Mouse (Mus musculus) midbrain, embryonic 15.5 days (tissue): ENCODE data around the gene Mzt1. TPM values are rescaled to one million over a fixed set of nuclear protein-coding genes. Genes with fewer than 3 reads are reported as not detected.
A peak's percentile ranks its signal among the peaks of the same experiment; 100 is the strongest.
"Not testable (repeated sequence)": the region's sequence is repeated elsewhere in the genome, so short reads cannot be mapped to it uniquely, and the experiment has no call there.

ENCODE experiments used
- ATAC-seq: fragments of 200-750 bp; cut with Nextera tagmentation; replicated peaks from 2 replicates; pipeline ENCODE4 v1.8.0; 2017; ENCODE audit warnings: moderate TSS enrichment
- H3K27ac ChIP-seq: fragments of 300-500 bp; sonication (generic); 2 replicates; pipeline ENCODE4 v1.5.1; 2015; ENCODE audit warnings: mild to moderate bottlenecking, inconsistent platforms
- H3K27me3 ChIP-seq: fragments of 300-500 bp; sonication (generic); replicated peaks from 2 replicates; pipeline ENCODE4 v1.6.1; 2015; ENCODE audit warnings: inconsistent platforms
- H3K36me3 ChIP-seq: fragments of 300-500 bp; sonication (generic); replicated peaks from 2 replicates; pipeline ENCODE4 v1.6.1; 2015; ENCODE audit warnings: inconsistent platforms
- H3K4me1 ChIP-seq: fragments of 300-500 bp; sonication (generic); 2 replicates; pipeline ENCODE4 v1.6.1; 2015; ENCODE audit warnings: inconsistent platforms
- H3K4me2 ChIP-seq: fragments of 300-500 bp; sonication (generic); 2 replicates; pipeline ENCODE4 v1.6.1; 2015; ENCODE audit warnings: inconsistent platforms, mild to moderate bottlenecking, moderate library complexity
- H3K4me3 ChIP-seq: fragments of 300-500 bp; sonication (generic); 2 replicates; pipeline ENCODE4 v1.5.1; 2015; ENCODE audit warnings: mild to moderate bottlenecking, inconsistent platforms
- H3K9ac ChIP-seq: fragments of 300-500 bp; sonication (generic); 2 replicates; pipeline ENCODE4 v1.6.1; 2015; ENCODE audit warnings: mild to moderate bottlenecking, inconsistent platforms
- H3K9me3 ChIP-seq: fragments of 300-500 bp; sonication (generic); 2 replicates; pipeline ENCODE4 v1.6.1; 2016; ENCODE audit warnings: inconsistent platforms
- WGBS: fragments of 180-500 bp; shearing (Covaris S2); methylation state at CpG from one replicate; pipeline ENCODE4 v1.1.7; 2015; ENCODE audit warnings: mixed read lengths; 5-methylcytosine and 5-hydroxymethylcytosine counted together
- polyA plus RNA-seq: library from polyadenylated mRNA; unstranded; fragments of >200 nt; fragmentation: Nextera tagmentation; extraction: Ambion mirVana; gene quantifications from 2 replicates; pipeline ENCODE4 v1.2.1, GENCODE M21; 2015

Mzt1 gene
- polyA plus RNA-seq, 1 experiment from 2014 or later = 113 TPM

- H3K27ac ChIP-seq, H3K4me2 ChIP-seq, H3K9me3 ChIP-seq, H3K4me3 ChIP-seq, H3K27me3 ChIP-seq, H3K9ac ChIP-seq, ATAC-seq: not testable (repeated sequence)
- peaks cover 12% of the 10 kb centered on the region for H3K36me3 ChIP-seq
- peaks cover 12% of the 10 kb centered on the region for H3K4me1 ChIP-seq
- 49% methylated on average over 5 of the region's 5 CpGs for WGBS
These were observed 6.6 kb downstream of the Mzt1 start for GRCm38 (mm10) chr14:99039308-99039707.

- WGBS = 76% methylated on average over 2 of the region's 2 CpGs
These were observed 8.2 kb downstream of the Mzt1 start for GRCm38 (mm10) chr14:99037703-99038102.

GRCm38 (mm10) chr14:99036039-99036438, 9.9 kb downstream of the Mzt1 start:
- H3K27me3 ChIP-seq = no peaks in the 10 kb centered on the region
- no peak overlapping the region for H3K4me2 ChIP-seq
- ATAC-seq = no peak
- H3K4me1 ChIP-seq = peaks cover under 1% of the 10 kb centered on the region
- H3K9ac ChIP-seq = no peak overlapping the region
- H3K36me3 ChIP-seq = peaks cover 12% of the 10 kb centered on the region
- 80% methylated on average over 4 of the region's 4 CpGs for WGBS
- H3K4me3 ChIP-seq = no peak overlapping the region
- H3K9me3 ChIP-seq = no peaks in the 10 kb centered on the region
- H3K27ac ChIP-seq = no peak overlapping the region

More at GRCm38 (mm10) chr14:99037703-99038102, 8.2 kb downstream of the Mzt1 start:
- no peaks in the 10 kb centered on the region for H3K27me3 ChIP-seq
- peaks cover 4% of the 10 kb centered on the region for H3K4me1 ChIP-seq
- no peak overlapping the region for H3K9ac ChIP-seq
- no peak overlapping the region for H3K4me3 ChIP-seq
- H3K9me3 ChIP-seq = no peaks in the 10 kb centered on the region
- H3K36me3 ChIP-seq = peaks cover 12% of the 10 kb centered on the region
- H3K27ac ChIP-seq = no peak overlapping the region
- H3K4me2 ChIP-seq = no peak overlapping the region
- no peak for ATAC-seq

- not testable (repeated sequence) for H3K4me3 ChIP-seq, H3K27ac ChIP-seq, H3K27me3 ChIP-seq, H3K9ac ChIP-seq, H3K4me1 ChIP-seq, ATAC-seq, H3K9me3 ChIP-seq, H3K4me2 ChIP-seq
- H3K36me3 ChIP-seq = peaks cover 12% of the 10 kb centered on the region
- 91% methylated on average over 8 of the region's 8 CpGs for WGBS
These were observed 11.1 kb downstream of the Mzt1 start for GRCm38 (mm10) chr14:99034851-99035250.

- no peaks in the 10 kb centered on the region for H3K9me3 ChIP-seq
- no peak overlapping the region for H3K9ac ChIP-seq
- ATAC-seq = no peak
- peaks cover 7% of the 10 kb centered on the region; the same call in 1 of the 2 replicates for H3K36me3 ChIP-seq
- no peak overlapping the region for H3K27ac ChIP-seq
- no peaks in the 10 kb centered on the region for H3K27me3 ChIP-seq
- H3K4me2 ChIP-seq = no peak overlapping the region
- 84% methylated on average over 5 of the region's 5 CpGs for WGBS
- peaks cover 5% of the 10 kb centered on the region; the same call in 1 of the 2 replicates for H3K4me1 ChIP-seq
- H3K4me3 ChIP-seq = no peak overlapping the region
These were observed 13.3 kb downstream of the Mzt1 start for GRCm38 (mm10) chr14:99032596-99032995.

- peak; percentile 49; the same call in 1 of the 2 replicates for ATAC-seq
- WGBS = 84% methylated on average over 5 of the region's 5 CpGs
- H3K36me3 ChIP-seq = peaks cover 4% of the 10 kb centered on the region; the same call in 1 of the 2 replicates
These were observed 14.5 kb downstream of the Mzt1 start for GRCm38 (mm10) chr14:99031337-99031873.

GRCm38 (mm10) chr14:99029987-99030386, 15.9 kb downstream of the Mzt1 start:
- no peak overlapping the region for H3K4me2 ChIP-seq
- no peaks in the 10 kb centered on the region for H3K36me3 ChIP-seq
- 80% methylated on average over 5 of the region's 5 CpGs for WGBS
- H3K27me3 ChIP-seq = no peaks in the 10 kb centered on the region
- ATAC-seq = peak; percentile 5; the same call in 1 of the 2 replicates
- H3K9ac ChIP-seq = no peak overlapping the region
- no peak overlapping the region for H3K27ac ChIP-seq
- H3K4me1 ChIP-seq = peaks cover 5% of the 10 kb centered on the region; the same call in 1 of the 2 replicates
- no peaks in the 10 kb centered on the region for H3K9me3 ChIP-seq
- H3K4me3 ChIP-seq = no peak overlapping the region

More at GRCm38 (mm10) chr14:99031337-99031873, 14.5 kb downstream of the Mzt1 start:
- H3K9me3 ChIP-seq = no peaks in the 10 kb centered on the region
- no peak overlapping the region for H3K27ac ChIP-seq
- H3K4me1 ChIP-seq = peaks cover 5% of the 10 kb centered on the region; the same call in 1 of the 2 replicates
- H3K4me2 ChIP-seq = no peak overlapping the region
- H3K4me3 ChIP-seq = no peak overlapping the region
- H3K27me3 ChIP-seq = no peaks in the 10 kb centered on the region
- no peak overlapping the region for H3K9ac ChIP-seq

GRCm38 (mm10) chr14:99022346-99023086, 23.4 kb downstream of the Mzt1 start:
- Histone ChIP-seq H3K27me3 (no peaks in the 10 kb centered on the region), H3K36me3 (no peaks in the 10 kb centered on the region), H3K27ac (no peak overlapping the region), H3K4me2 (peak overlapping the region; percentile 55), H3K9ac (0 out of 2 replicates have a peak overlapping the region, but pooled peaks have one; percentile 13), H3K9me3 (no peaks in the 10 kb centered on the region), H3K4me1 (no peaks in the 10 kb centered on the region), H3K4me3 (peak overlapping the region; percentile 34)
- 33% methylated on average over 12 of the region's 12 CpGs for WGBS
- peak; percentile 59 for ATAC-seq

- Histone ChIP-seq H3K9me3 (no peaks in the 10 kb centered on the region), H3K9ac (no peak overlapping the region), H3K36me3 (no peaks in the 10 kb centered on the region), H3K4me3 (no peak overlapping the region), H3K4me2 (no peak overlapping the region), H3K4me1 (no peaks in the 10 kb centered on the region), H3K27me3 (no peaks in the 10 kb centered on the region), H3K27ac (no peak overlapping the region)
- ATAC-seq = no peak
- 59% methylated on average over 10 of the region's 10 CpGs for WGBS
These were observed 26.7 kb downstream of the Mzt1 start for GRCm38 (mm10) chr14:99019136-99019808.

- WGBS = 88% methylated on average over 7 of the region's 7 CpGs
These were observed 27.2 kb downstream of the Mzt1 start for GRCm38 (mm10) chr14:99018691-99019090.

GRCm38 (mm10) chr14:99010920-99011313, 35.0 kb downstream of the Mzt1 start:
- 63% methylated on average over 2 of the region's 2 CpGs for WGBS
- no peak for ATAC-seq
- H3K4me3 ChIP-seq = no peak overlapping the region

More at GRCm38 (mm10) chr14:99018691-99019090, 27.2 kb downstream of the Mzt1 start:
- Histone ChIP-seq H3K27me3 (no peaks in the 10 kb centered on the region), H3K27ac (no peak overlapping the region), H3K9me3 (no peaks in the 10 kb centered on the region), H3K36me3 (no peaks in the 10 kb centered on the region), H3K4me2 (no peak overlapping the region), H3K4me3 (no peak overlapping the region), H3K4me1 (no peaks in the 10 kb centered on the region), H3K9ac (no peak overlapping the region)
- ATAC-seq = no peak

GRCm38 (mm10) chr14:99010224-99010919, 35.6 kb downstream of the Mzt1 start:
- H3K4me1 ChIP-seq = no peaks in the 10 kb centered on the region
- WGBS = 64% methylated on average over 8 of the region's 8 CpGs
- no peak overlapping the region for H3K4me3 ChIP-seq
- H3K9me3 ChIP-seq = no peaks in the 10 kb centered on the region
- H3K4me2 ChIP-seq = no peak overlapping the region
- H3K36me3 ChIP-seq = no peaks in the 10 kb centered on the region
- H3K9ac ChIP-seq = no peak overlapping the region
- ATAC-seq = no peak
- no peak overlapping the region for H3K27ac ChIP-seq
- H3K27me3 ChIP-seq = no peaks in the 10 kb centered on the region

More at GRCm38 (mm10) chr14:99010920-99011313, 35.0 kb downstream of the Mzt1 start:
- H3K9me3 ChIP-seq = no peaks in the 10 kb centered on the region
- no peak overlapping the region for H3K27ac ChIP-seq
- no peaks in the 10 kb centered on the region for H3K36me3 ChIP-seq
- H3K9ac ChIP-seq = no peak overlapping the region
- no peaks in the 10 kb centered on the region for H3K27me3 ChIP-seq
- no peak overlapping the region for H3K4me2 ChIP-seq
- H3K4me1 ChIP-seq = no peaks in the 10 kb centered on the region
